In genomic region chr11:114070131-114070530, GRCm38 (mm10) we compare ENCODE assay signal across 7 mouse cellular contexts. TPM values are rescaled to one million over a fixed set of nuclear protein-coding genes. Genes with fewer than 3 reads are reported as not detected.
"Had no signal": no experiment of that assay in that cellular context is flagged by ENCODE, and none has a peak within 500 bp of the region (broad histone marks: within the 10 kb centered on the region; RNA-seq: fewer than 3 reads in every experiment).

No protein-coding gene starts in this region.

- DNase-seq: kidney, adult 8-10 months; kidney, postnatal 25 days; lung, adult 2 months; lung, postnatal 10 days; thymus, adult 18-20 months; thymus, postnatal 14 days had no signal

RNA-seq across cellular contexts. Expression of gene Sdk2, which starts 3.3 kb away (rescaled TPM):
- total RNA-seq: neutrophil, adult 5-6 weeks had no signal
